Mouse (Mus musculus) kidney, postnatal 0 days (tissue): ENCODE data around the gene Vti1a. TPM values are rescaled to one million over a fixed set of nuclear protein-coding genes. Genes with fewer than 3 reads are reported as not detected.

ENCODE experiments used
- ATAC-seq: fragments of 200-750 bp; cut with Nextera tagmentation; replicated peaks from 2 replicates; pipeline ENCODE4 v1.8.0; 2017; ENCODE audit warnings: low read depth, moderate number of reproducible peaks, moderate TSS enrichment, moderate library complexity; ENCODE audit not compliant: low FRiP score
- DNase-seq: peaks from one replicate; pipeline ENCODE4 v3.0.0-alpha.2; 2016; ENCODE audit warnings: low spot score
- H3K27ac ChIP-seq: fragments of 300-500 bp; sonication (generic); 2 replicates; pipeline ENCODE4 v1.5.1; 2014; ENCODE audit warnings: mild to moderate bottlenecking
- H3K27me3 ChIP-seq: fragments of 300-500 bp; sonication (generic); 2 replicates; pipeline ENCODE4 v1.6.1; 2014; ENCODE audit warnings: low read length, mixed read lengths; ENCODE audit not compliant: insufficient read depth
- H3K36me3 ChIP-seq: fragments of 300-500 bp; sonication (generic); 2 replicates; pipeline ENCODE4 v1.6.1; 2014; ENCODE audit warnings: low read length, mixed read lengths; ENCODE audit not compliant: insufficient read depth
- H3K4me1 ChIP-seq: fragments of 300-500 bp; sonication (generic); replicated peaks from 2 replicates; pipeline ENCODE4 v1.6.1; 2014; ENCODE audit warnings: antibody characterized with exemption, low read length, mixed read lengths; ENCODE audit not compliant: insufficient read depth
- H3K4me2 ChIP-seq: fragments of 300-500 bp; sonication (generic); 2 replicates; pipeline ENCODE4 v1.6.1; 2014; ENCODE audit warnings: mild to moderate bottlenecking, low read length, moderate library complexity, mixed read lengths
- H3K4me3 ChIP-seq: fragments of 300-500 bp; sonication (generic); replicated peaks from 2 replicates; pipeline ENCODE4 v1.5.1; 2014; ENCODE audit warnings: low read depth, low read length
- H3K9ac ChIP-seq: fragments of 300-500 bp; sonication (generic); 2 replicates; pipeline ENCODE4 v1.6.1; 2014; ENCODE audit warnings: low read depth, low read length
- H3K9me3 ChIP-seq: fragments of 300-500 bp; sonication (generic); replicated peaks from 2 replicates; pipeline ENCODE4 v1.6.1; 2016; ENCODE audit warnings: low read length, inconsistent platforms, mixed read lengths
- CTCF ChIP-seq: IDR thresholded peaks from 2 replicates; pipeline ENCODE4 v1.5.1; 2016; ENCODE audit warnings: antibody characterized with exemption, low read depth, mild to moderate bottlenecking, moderate library complexity
- WGBS: fragments of 180-500 bp; shearing (Covaris S2); extraction: QIAGEN DNeasy Blood & Tissue Kit; methylation state at CpG from one replicate; pipeline ENCODE4 v1.1.7; 2014; 5-methylcytosine and 5-hydroxymethylcytosine counted together
- polyA plus RNA-seq: library from polyadenylated mRNA; unstranded; fragments of >200 nt; fragmentation: Nextera tagmentation; extraction: Ambion mirVana; gene quantifications from 2 replicates; pipeline ENCODE4 v1.2.1, GENCODE M21; 2015

The Vti1a gene
- polyA plus RNA-seq, 1 experiment from 2014 or later = 22.4 TPM

GRCm38 (mm10) chr19:55292210-55292850 lies 23.8 kb upstream of the Vti1a start:
- ATAC-seq (no peak), DNase-seq (no peak)
- Histone ChIP-seq H3K36me3 (peaks cover 32% of the 10 kb centered on the region), H3K4me2 (no peak overlapping the region), H3K27me3 (no peaks in the 10 kb centered on the region), H3K9me3 (no peaks in the 10 kb centered on the region), H3K4me1 (no peaks in the 10 kb centered on the region), H3K27ac (no peak overlapping the region), H3K4me3 (no peak overlapping the region), H3K9ac (no peak overlapping the region)
- TF ChIP-seq CTCF = no peak
- 95% methylated on average over 2 of the region's 2 CpGs for WGBS

- WGBS = 49% methylated on average over 4 of the region's 4 CpGs
- no peak for DNase-seq
- TF ChIP-seq CTCF = no peak
- H3K4me3 ChIP-seq = no peak overlapping the region
- H3K4me2 ChIP-seq = no peak overlapping the region
- ATAC-seq = no peak
- no peak overlapping the region for H3K27ac ChIP-seq
- no peaks in the 10 kb centered on the region for H3K4me1 ChIP-seq
- peaks cover 31% of the 10 kb centered on the region for H3K36me3 ChIP-seq
- H3K9me3 ChIP-seq = no peaks in the 10 kb centered on the region
- H3K27me3 ChIP-seq = no peaks in the 10 kb centered on the region
- H3K9ac ChIP-seq = no peak overlapping the region
Observed at GRCm38 (mm10) chr19:55293175-55293574, 22.9 kb upstream of the Vti1a start.

DNA sequence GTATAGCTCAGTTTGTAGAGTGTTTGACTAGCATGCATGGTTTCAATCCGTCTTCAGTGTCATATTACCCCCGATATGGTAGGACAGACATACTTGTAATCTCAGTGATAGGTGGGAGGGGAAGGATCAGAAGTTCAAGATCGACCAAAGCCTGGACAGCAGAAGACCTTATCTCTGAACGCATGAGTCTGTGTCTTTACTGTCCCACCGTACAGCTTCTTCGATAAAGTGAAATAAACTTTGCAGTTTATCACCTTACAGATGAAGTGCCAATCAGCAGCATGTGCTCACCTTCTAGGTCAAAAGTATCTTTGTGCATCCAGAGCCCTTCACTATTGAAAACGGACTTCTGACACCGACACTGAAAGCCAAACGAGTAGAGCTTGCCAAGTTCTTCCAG lies 21.0 kb upstream of the Vti1a start:
- no peak overlapping the region for H3K27ac ChIP-seq
- no peak for ATAC-seq
- H3K9ac ChIP-seq = no peak overlapping the region
- no peaks in the 10 kb centered on the region for H3K27me3 ChIP-seq
- peaks cover 24% of the 10 kb centered on the region; the same call in 1 of the 2 replicates for H3K36me3 ChIP-seq
- no peaks in the 10 kb centered on the region for H3K4me1 ChIP-seq
- no peak overlapping the region for H3K4me3 ChIP-seq
- no peak for DNase-seq
- no peaks in the 10 kb centered on the region for H3K9me3 ChIP-seq
- no peak overlapping the region for H3K4me2 ChIP-seq
- TF ChIP-seq CTCF = no peak
- 87% methylated on average over 9 of the region's 9 CpGs for WGBS

- peaks cover 24% of the 10 kb centered on the region; the same call in 1 of the 2 replicates for H3K36me3 ChIP-seq
- TF ChIP-seq CTCF = no peak
- H3K4me3 ChIP-seq = no peak overlapping the region
Observed at GRCm38 (mm10) chr19:55295556-55295955, 20.5 kb upstream of the Vti1a start.

DNA sequence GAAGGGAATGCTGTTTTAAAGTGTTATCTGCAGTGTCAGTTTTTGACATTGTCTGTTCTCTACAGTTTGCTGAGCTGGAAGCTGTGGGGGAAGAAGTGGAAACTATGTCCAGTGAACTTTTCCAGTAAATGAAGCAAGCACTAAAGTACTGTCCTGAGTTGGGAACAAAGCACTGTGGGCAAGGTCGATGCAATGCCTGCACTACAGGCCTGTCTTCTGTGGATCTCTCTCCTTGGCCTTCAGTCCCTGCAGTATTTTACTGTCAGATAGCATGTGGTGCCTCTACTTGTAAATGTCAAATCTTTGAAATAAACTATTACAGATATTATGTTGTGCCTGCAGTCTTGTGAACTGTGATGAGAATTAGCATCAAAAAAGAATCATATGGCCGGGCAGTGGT lies 19.8 kb upstream of the Vti1a start:
- Histone ChIP-seq H3K9me3 (no peaks in the 10 kb centered on the region), H3K4me1 (no peaks in the 10 kb centered on the region), H3K27me3 (no peaks in the 10 kb centered on the region), H3K27ac (no peak overlapping the region), H3K4me2 (no peak overlapping the region), H3K9ac (no peak overlapping the region), H3K4me3 (no peak overlapping the region), H3K36me3 (peaks cover 31% of the 10 kb centered on the region)
- TF ChIP-seq CTCF = no peak
- DNase-seq (no peak), ATAC-seq (no peak)
- WGBS = 94% methylated on average over 2 of the region's 2 CpGs

More at GRCm38 (mm10) chr19:55295556-55295955, 20.5 kb upstream of the Vti1a start:
- WGBS = 81% methylated on average over 3 of the region's 3 CpGs
- H3K4me1 ChIP-seq = no peaks in the 10 kb centered on the region
- H3K4me2 ChIP-seq = no peak overlapping the region
- no peaks in the 10 kb centered on the region for H3K27me3 ChIP-seq
- H3K9ac ChIP-seq = no peak overlapping the region
- no peak for DNase-seq
- no peaks in the 10 kb centered on the region for H3K9me3 ChIP-seq
- ATAC-seq = no peak
- H3K27ac ChIP-seq = no peak overlapping the region

GRCm38 (mm10) chr19:55297489-55297888 lies 18.6 kb upstream of the Vti1a start:
- no peak for TF ChIP-seq CTCF
- Histone ChIP-seq H3K36me3 (peaks cover 35% of the 10 kb centered on the region), H3K9me3 (no peaks in the 10 kb centered on the region), H3K27ac (no peak overlapping the region), H3K9ac (no peak overlapping the region), H3K4me3 (no peak overlapping the region), H3K4me2 (no peak overlapping the region), H3K27me3 (no peaks in the 10 kb centered on the region), H3K4me1 (no peaks in the 10 kb centered on the region)
- ATAC-seq = no peak
- DNase-seq = no peak
- WGBS = 94% methylated on average over 2 of the region's 2 CpGs

- no peak for DNase-seq
- no peak overlapping the region for H3K9ac ChIP-seq
- H3K27ac ChIP-seq = no peak overlapping the region
- H3K36me3 ChIP-seq = peaks cover 37% of the 10 kb centered on the region
- TF ChIP-seq CTCF = no peak
- no peak overlapping the region for H3K4me3 ChIP-seq
- H3K4me2 ChIP-seq = no peak overlapping the region
- H3K9me3 ChIP-seq = no peaks in the 10 kb centered on the region
- no peak for ATAC-seq
- no peaks in the 10 kb centered on the region for H3K27me3 ChIP-seq
- H3K4me1 ChIP-seq = no peaks in the 10 kb centered on the region
- 63% methylated on average over 5 of the region's 5 CpGs for WGBS
Observed at GRCm38 (mm10) chr19:55297961-55298360, 18.1 kb upstream of the Vti1a start.
